Mouse (Mus musculus): ENCODE measurements around the gene Arap1. TPM values are rescaled to one million over a fixed set of nuclear protein-coding genes. Genes with fewer than 3 reads are reported as not detected.

Gene Arap1
- polyA plus RNA-seq (2021; fragmentation: Nextera tagmentation) = 6.2 and 6.5 TPM in 2 replicates
- long read RNA-seq, experiment 1, full-length matches to known transcripts = 15 of 41 reads
- long read RNA-seq, experiment 1, partial matches to known transcripts = 14 of 41 reads
- long read RNA-seq, experiment 1, other reads (novel, unspliced or antisense) = 12 of 41 reads
- long read RNA-seq, experiment 2, partial matches to known transcripts = 6 of 9 reads
- long read RNA-seq, experiment 2, other reads (novel, unspliced or antisense) = 2 of 9 reads

GRCm38 (mm10) chr7:101347767-101348270, at the start of gene Arap1:
Arap1 (plus strand) TSS chr7:101348067.

GRCm38 (mm10) chr7:101301881-101302456, 45.9 kb upstream of the Arap1 start, which contains the start of gene Atg16l2:
Atg16l2 (minus strand) TSS chr7:101302251.

GRCm38 (mm10) chr7:101317014-101317413, 30.9 kb upstream of the Arap1 start, which contains the start of gene Stard10:
Stard10 (plus strand) TSS chr7:101317086.

GRCm38 (mm10) chr7:101410267-101410936, 62.5 kb downstream of the Arap1 start, which contains the start of gene Gm45837:
Gm45837 (plus strand) TSS chr7:101410886.

GRCm38 (mm10) chr7:101421529-101421928, 73.7 kb downstream of the Arap1 start, which contains the start of gene Pde2a:
Pde2a (plus strand) TSS chr7:101421691.

Other genes with a start within 250 kb of the Arap1 start
- gene Atg16l2, start 45.8 kb upstream of the Arap1 start, polyA plus RNA-seq (2021; fragmentation: Nextera tagmentation) = 12.9 and 13.5 TPM in 2 replicates
- gene Stard10, start 31.0 kb upstream of the Arap1 start, polyA plus RNA-seq (2021; fragmentation: Nextera tagmentation) = 23.4 and 27.7 TPM in 2 replicates
- gene Gm45837, start 62.8 kb downstream of the Arap1 start, polyA plus RNA-seq (2021; fragmentation: Nextera tagmentation) = not detected in 2 replicates
- gene Pde2a, start 73.6 kb downstream of the Arap1 start, polyA plus RNA-seq (2021; fragmentation: Nextera tagmentation) = 109 and 111 TPM in 2 replicates
- gene Art2b, start 237.5 kb downstream of the Arap1 start, polyA plus RNA-seq (2021; fragmentation: Nextera tagmentation) = not detected in 2 replicates

Measured in left cerebral cortex, adult 6 months (tissue).